Mouse (Mus musculus) stomach, adult 2 months (tissue): Measurements from ENCODE around the gene Tbc1d30. TPM values are rescaled to one million over a fixed set of nuclear protein-coding genes. Genes with fewer than 3 reads are reported as not detected.

Source experiments
- polyA plus RNA-seq: library from polyadenylated mRNA; depleted of rRNA; stranded (reverse); fragments of >200 nt; gene quantifications from 2 replicates; pipeline ENCODE4 v1.2.3, GENCODE M21; 2012; rRNA removed

Tbc1d30 gene
- polyA plus RNA-seq, result 3.6 and 5.0 TPM in 2 replicates

DNA sequence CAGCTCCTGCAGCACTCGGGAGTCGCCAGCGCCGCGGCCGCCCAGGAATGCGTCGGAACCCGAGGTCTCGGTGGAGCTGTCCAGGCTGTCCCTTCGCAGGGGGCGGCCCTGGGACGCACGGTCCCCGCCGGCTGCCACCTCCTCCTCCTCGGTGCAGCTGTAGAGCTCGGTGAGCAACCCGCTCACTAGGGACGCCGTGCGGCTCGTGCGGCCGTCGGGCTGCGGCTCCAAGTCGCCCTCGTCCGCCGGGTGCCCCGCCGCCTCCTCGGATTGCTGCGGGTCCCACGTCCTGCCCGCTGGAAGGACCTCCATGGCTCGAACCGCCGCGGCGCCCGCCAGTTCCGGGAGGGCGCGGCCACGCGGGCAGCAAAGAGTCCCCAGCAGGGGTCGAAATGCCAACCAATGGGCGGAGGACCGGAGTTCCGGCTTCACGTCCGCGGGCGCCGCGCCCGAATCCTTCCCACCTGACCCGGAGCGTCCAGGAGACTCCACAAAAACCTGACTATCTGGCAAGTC, at the start of gene Tbc1d30:
Tbc1d30 (minus strand) TSS at position 213 of the 516 bp plus-strand sequence.

DNA sequence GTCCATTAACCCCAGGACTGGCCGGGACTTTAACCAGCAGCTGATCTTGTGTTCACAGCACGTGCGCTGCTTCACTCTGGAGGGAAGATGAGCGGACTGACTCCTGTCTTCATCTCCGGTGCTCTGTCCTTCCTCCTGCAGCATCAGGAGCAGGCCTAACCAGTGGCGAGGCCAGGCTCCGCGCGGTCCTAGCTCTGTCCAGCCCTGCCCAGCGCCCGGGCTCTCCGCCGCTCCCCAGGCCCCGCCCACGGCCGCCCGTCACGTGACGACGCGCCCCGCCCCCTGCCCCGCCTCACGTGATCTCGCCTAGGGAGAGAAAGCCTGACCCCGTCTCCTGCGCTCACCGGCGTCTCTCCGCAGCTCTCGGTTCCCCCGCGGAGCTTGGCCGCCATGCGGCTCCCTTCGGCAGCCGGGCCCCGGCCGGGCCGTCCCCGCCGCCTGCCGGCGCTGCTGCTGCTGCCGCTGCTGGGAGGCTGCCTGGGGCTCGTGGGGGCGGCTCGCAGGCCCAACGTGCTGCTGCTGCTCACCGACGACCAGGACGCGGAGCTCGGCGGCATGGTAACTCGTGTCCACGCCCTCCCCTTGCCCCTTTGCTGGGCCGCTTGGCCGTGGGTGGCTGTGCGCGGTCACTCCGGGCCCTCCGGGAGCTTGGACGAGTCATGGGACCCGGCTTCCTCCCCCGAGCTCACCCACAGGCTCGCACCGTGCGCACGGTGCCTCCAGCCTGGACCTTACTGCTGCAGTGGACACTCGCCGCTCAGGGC, 13.9 kb upstream of the Tbc1d30 start, which contains the start of gene Gns:
Gns (plus strand) TSS at position 290 of the 764 bp plus-strand sequence.

Other genes with a start within 250 kb of the Tbc1d30 start
- gene Gns, start 13.8 kb upstream of the Tbc1d30 start, polyA plus RNA-seq, result 52.7 and 92.4 TPM in 2 replicates
- gene Rassf3, start 125.1 kb upstream of the Tbc1d30 start, polyA plus RNA-seq, result 13.1 and 14.1 TPM in 2 replicates
- gene Tbk1, start 235.5 kb upstream of the Tbc1d30 start, polyA plus RNA-seq, result 0.49 and 1.8 TPM in 2 replicates